Mouse (Mus musculus) heart, embryonic 12.5 days (tissue): ENCODE data around the gene B830017H08Rik. TPM values are rescaled to one million over a fixed set of nuclear protein-coding genes. Genes with fewer than 3 reads are reported as not detected.

Experiments used
- ATAC-seq: fragments of 200-750 bp; cut with Nextera tagmentation; 2 replicates; pipeline ENCODE4 v1.8.0; 2017; ENCODE audit warnings: moderate TSS enrichment, moderate library complexity; ENCODE audit not compliant: insufficient number of reproducible peaks, low FRiP score
- H3K27ac ChIP-seq: fragments of 300-500 bp; sonication (generic); 2 replicates; pipeline ENCODE4 v1.5.1; 2016; ENCODE audit warnings: mild to moderate bottlenecking, moderate library complexity; ENCODE audit not compliant: poor library complexity, severe bottlenecking
- H3K27me3 ChIP-seq: fragments of 300-500 bp; sonication (generic); replicated peaks from 2 replicates; pipeline ENCODE4 v1.6.1; 2016; ENCODE audit warnings: mild to moderate bottlenecking, moderate library complexity
- H3K36me3 ChIP-seq: fragments of 300-500 bp; sonication (generic); 2 replicates; pipeline ENCODE4 v1.6.1; 2016; ENCODE audit warnings: mild to moderate bottlenecking, moderate library complexity
- H3K4me1 ChIP-seq: fragments of 300-500 bp; sonication (generic); replicated peaks from 2 replicates; pipeline ENCODE4 v1.6.1; 2016; ENCODE audit warnings: mild to moderate bottlenecking
- H3K4me2 ChIP-seq: fragments of 300-500 bp; sonication (generic); 2 replicates; pipeline ENCODE4 v1.6.1; 2016; ENCODE audit warnings: mild to moderate bottlenecking, moderate library complexity
- H3K4me3 ChIP-seq: fragments of 300-500 bp; sonication (generic); 2 replicates; pipeline ENCODE4 v1.5.1; 2016; ENCODE audit warnings: mild to moderate bottlenecking
- H3K9ac ChIP-seq: fragments of 300-500 bp; sonication (generic); 2 replicates; pipeline ENCODE4 v1.6.1; 2016; ENCODE audit warnings: mild to moderate bottlenecking, moderate library complexity
- H3K9me3 ChIP-seq: fragments of 300-500 bp; sonication (generic); replicated peaks from 2 replicates; pipeline ENCODE4 v1.6.1; 2016; ENCODE audit warnings: mild to moderate bottlenecking, moderate library complexity
- WGBS: fragments of 180-500 bp; shearing (Covaris S2); methylation state at CpG from one replicate; pipeline ENCODE4 v1.1.7; 2016; 5-methylcytosine and 5-hydroxymethylcytosine counted together
- polyA plus RNA-seq: library from polyadenylated mRNA; unstranded; fragments of >200 nt; fragmentation: Nextera tagmentation; extraction: Ambion mirVana; gene quantifications from 2 replicates; pipeline ENCODE4 v1.2.1, GENCODE M21; 2016

Gene B830017H08Rik
- polyA plus RNA-seq, 1 experiment from 2014 or later = not detected

DNA sequence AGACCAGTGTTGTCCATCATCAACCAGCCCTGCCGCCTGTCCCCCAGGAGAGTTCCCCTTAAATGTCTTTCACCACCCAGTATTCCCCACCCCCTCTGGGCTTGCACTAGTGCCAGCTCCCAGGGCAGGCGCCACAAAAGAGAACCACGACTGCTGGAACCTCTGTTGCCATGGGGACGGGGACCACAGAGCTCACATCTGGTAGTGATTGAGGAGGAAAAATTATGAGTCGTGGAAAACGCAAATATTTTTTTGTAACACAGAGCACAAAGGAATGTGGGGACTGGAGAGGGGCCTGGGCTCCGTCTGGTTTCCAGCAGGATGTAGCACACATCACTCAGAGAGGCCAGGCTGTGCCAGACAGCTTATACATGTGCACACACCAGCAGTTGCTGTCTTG lies 23.2 kb upstream of the B830017H08Rik start:
- H3K36me3 ChIP-seq = peaks cover 3% of the 10 kb centered on the region; the same call in 1 of the 2 replicates
- H3K4me2 ChIP-seq = no peak overlapping the region
- H3K4me3 ChIP-seq = no peak overlapping the region
- peak overlapping the region; percentile 41 for H3K27ac ChIP-seq
- peaks cover 53% of the 10 kb centered on the region for H3K4me1 ChIP-seq
- H3K9me3 ChIP-seq = no peaks in the 10 kb centered on the region
- 36% methylated on average over 7 of the region's 7 CpGs for WGBS
- peak; percentile 34 for ATAC-seq
- peaks cover 44% of the 10 kb centered on the region for H3K27me3 ChIP-seq
- peak overlapping the region; percentile 18; the same call in 1 of the 2 replicates for H3K9ac ChIP-seq

DNA sequence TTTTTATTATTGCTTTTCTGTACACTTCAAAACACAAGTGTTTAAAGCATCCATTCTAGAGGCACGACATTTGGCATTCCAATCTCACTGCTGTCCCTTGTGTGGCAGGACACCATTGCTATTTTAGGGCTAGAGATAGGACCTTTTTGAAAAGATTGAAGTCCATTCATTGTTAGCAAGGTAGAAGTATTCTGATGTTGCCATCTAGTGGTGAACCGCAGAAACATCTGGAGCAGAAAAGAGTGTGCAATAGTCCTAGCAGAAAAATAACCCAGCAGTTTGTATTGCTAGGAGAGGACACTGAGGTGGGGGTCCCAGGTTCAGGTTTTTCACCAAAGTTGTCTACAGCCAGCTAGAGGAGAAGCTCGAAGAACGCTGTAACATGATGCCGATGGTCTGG lies 20.8 kb upstream of the B830017H08Rik start:
- no peak for ATAC-seq
- H3K4me2 ChIP-seq = no peak overlapping the region
- H3K36me3 ChIP-seq = 0 out of 2 replicates have a peak, but pooled peaks cover 3% of the 10 kb centered on the region
- no peaks in the 10 kb centered on the region for H3K9me3 ChIP-seq
- WGBS = 5% methylated on average over 5 of the region's 5 CpGs
- H3K9ac ChIP-seq = no peak overlapping the region
- no peak overlapping the region for H3K27ac ChIP-seq
- peaks cover 36% of the 10 kb centered on the region for H3K27me3 ChIP-seq
- H3K4me3 ChIP-seq = no peak overlapping the region
- H3K4me1 ChIP-seq = peaks cover 46% of the 10 kb centered on the region

DNA sequence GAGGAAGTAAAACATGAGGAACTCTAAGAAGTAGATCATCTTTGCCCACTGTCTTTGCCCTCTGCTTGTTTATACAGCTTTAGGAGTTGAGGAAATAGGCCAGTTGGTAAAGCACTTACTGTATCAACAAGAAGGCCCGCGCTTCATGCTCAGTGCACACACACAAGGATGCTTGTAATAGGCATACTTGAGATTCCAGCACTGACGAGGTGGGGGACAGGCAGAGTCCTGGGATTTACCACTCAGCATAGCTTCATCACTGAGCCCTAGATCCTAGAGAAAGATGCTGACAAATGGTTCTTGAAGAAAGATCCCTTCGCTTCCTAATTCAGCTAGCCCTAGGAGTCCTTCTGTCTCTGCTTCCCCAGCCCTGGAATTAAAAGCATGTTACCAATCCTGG lies 19.7 kb upstream of the B830017H08Rik start:
- Histone ChIP-seq H3K36me3 (no peaks in the 10 kb centered on the region), H3K4me2 (no peak overlapping the region), H3K9me3 (no peaks in the 10 kb centered on the region), H3K9ac (no peak overlapping the region), H3K27ac (no peak overlapping the region), H3K4me1 (peaks cover 36% of the 10 kb centered on the region), H3K27me3 (peaks cover 38% of the 10 kb centered on the region), H3K4me3 (no peak overlapping the region)
- WGBS = 29% methylated on average over 4 of the region's 4 CpGs
- ATAC-seq = no peak

DNA sequence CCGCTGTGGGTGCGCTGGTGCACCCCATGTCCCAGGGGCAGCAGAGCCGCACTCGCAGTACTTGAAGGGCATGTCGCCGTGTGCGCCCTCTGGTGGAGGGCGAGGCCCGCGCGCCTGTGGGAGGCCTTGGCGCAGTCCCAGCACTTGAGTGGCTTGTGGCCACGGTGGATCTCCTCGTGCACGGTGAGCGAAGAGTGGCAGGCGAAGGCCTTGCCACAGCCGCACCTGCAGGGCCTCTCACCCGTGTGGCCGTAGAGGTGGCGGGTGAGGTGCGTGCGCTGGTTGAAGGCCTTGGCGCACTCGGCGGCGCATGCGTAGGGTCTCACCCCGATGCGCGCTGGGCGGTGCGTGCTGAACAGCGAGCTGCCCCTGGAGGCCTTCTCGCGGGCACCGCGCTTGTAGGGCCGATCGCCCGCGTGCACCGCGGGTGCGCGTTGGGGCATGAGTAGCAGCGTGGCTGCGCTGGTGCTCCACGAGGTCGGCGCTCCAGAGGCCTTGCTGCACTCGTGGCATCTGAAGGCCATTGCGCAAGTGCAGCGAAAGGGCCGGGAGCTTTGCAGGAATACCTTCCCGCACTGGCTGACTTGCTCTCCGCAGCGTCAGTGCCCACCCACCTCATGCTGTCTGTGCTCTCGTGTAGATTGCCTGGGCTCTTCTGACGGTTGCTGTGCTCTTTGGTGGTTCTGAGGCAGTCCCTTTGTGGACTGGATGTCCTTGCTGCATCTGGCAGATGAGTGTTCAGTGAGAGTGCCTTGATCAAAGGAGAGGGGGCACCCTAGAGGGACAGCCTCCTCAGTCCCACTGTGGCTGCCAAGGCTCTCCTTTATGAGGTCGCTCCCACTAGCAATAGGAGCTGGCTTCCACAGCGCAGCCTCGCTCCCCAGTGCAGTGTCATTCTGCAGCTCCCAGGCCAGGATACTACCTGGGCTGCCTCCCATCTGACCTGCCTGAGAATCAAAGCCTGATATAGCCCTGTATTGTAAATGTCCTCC lies 17.2 kb upstream of the B830017H08Rik start:
- Histone ChIP-seq H3K4me1 (peaks cover 23% of the 10 kb centered on the region), H3K36me3 (no peaks in the 10 kb centered on the region), H3K4me3 (peak overlapping the region; percentile 55), H3K4me2 (peak overlapping the region; percentile 84), H3K9me3 (no peaks in the 10 kb centered on the region), H3K9ac (peak overlapping the region; percentile 73), H3K27ac (no peak overlapping the region), H3K27me3 (peaks cover 40% of the 10 kb centered on the region)
- 3% methylated on average over 63 of the region's 63 CpGs for WGBS
- peak; percentile 83 for ATAC-seq

DNA sequence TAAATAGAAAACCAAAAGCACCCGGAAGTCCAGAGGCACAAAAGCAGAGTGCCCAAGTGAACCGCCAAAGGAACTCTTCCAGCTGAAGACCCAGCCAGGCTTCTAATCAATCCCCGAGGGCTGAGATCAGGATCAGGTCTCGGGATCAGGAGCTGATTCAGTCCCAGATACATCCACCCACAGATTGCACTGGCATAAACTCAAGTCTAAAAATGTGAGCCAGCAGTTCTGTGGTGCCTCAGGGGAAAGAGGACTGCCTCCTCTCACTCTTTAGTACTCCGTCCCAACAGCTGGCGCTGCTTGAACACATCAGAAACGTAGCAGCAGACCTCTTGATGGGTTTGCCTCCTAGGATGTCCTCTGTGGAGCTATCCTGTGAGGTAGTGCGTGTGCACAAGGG lies 16.4 kb upstream of the B830017H08Rik start:
- Histone ChIP-seq H3K4me2 (no peak overlapping the region), H3K9ac (no peak overlapping the region)

DNA sequence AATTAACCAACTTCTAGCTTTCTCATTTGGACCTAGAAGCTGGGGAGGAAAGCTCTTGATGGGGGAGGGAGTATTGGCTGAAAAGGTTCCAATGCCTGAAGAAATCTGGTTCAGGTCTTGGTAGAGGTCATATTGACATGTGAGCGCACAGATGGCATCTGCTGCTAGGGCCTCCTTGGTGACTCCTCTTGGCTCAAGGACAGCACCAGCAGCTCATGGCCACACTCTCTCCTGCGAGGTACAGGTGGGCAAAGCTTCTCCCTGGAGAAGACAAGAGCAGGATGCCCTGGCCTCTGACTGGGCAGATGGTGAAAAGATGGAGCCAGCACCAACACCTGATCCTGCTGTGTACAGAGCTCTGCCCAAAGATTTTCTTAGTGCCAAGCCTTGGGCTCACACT lies 6.4 kb upstream of the B830017H08Rik start:
- WGBS = 81% methylated on average over 2 of the region's 2 CpGs
- no peak overlapping the region for H3K27ac ChIP-seq
- H3K4me1 ChIP-seq = no peaks in the 10 kb centered on the region
- no peaks in the 10 kb centered on the region for H3K9me3 ChIP-seq
- H3K27me3 ChIP-seq = peaks cover 64% of the 10 kb centered on the region
- H3K4me2 ChIP-seq = no peak overlapping the region
- no peak overlapping the region for H3K4me3 ChIP-seq
- no peak overlapping the region for H3K9ac ChIP-seq
- ATAC-seq = no peak
- H3K36me3 ChIP-seq = no peaks in the 10 kb centered on the region

More for the DNA sequence above, 16.4 kb upstream of the B830017H08Rik start:
- H3K36me3 ChIP-seq = no peaks in the 10 kb centered on the region
- no peak overlapping the region for H3K4me3 ChIP-seq
- no peaks in the 10 kb centered on the region for H3K9me3 ChIP-seq
- H3K4me1 ChIP-seq = peaks cover 21% of the 10 kb centered on the region
- peaks cover 42% of the 10 kb centered on the region for H3K27me3 ChIP-seq
- 79% methylated on average over 8 of the region's 8 CpGs for WGBS
- no peak overlapping the region for H3K27ac ChIP-seq
- ATAC-seq = no peak

DNA sequence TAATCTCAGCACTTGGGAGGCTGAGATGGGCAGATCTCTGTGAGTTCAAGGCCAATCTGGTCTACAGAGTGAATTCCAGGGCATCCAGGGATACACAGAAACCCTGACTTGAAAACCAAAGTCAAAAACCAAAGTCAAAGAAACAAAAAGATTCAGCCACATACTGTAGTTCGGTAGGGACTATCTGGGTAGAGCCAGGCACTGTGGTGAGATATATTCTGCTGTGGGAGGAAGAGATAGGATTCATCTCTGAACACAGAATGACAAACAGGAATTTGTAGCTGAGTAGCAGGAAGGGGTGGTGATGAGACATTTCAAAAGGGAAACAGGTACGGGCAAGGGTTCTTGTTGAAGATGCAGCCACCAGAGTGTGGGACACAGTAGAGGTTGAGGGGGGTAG lies 4.7 kb upstream of the B830017H08Rik start:
- H3K9me3 ChIP-seq = no peaks in the 10 kb centered on the region
- 68% methylated on average over 2 of the region's 2 CpGs for WGBS
- H3K9ac ChIP-seq = no peak overlapping the region
- H3K36me3 ChIP-seq = no peaks in the 10 kb centered on the region
- H3K27me3 ChIP-seq = peaks cover 72% of the 10 kb centered on the region
- no peak overlapping the region for H3K27ac ChIP-seq
- peaks cover 6% of the 10 kb centered on the region for H3K4me1 ChIP-seq
- ATAC-seq = no peak
- H3K4me2 ChIP-seq = no peak overlapping the region
- no peak overlapping the region for H3K4me3 ChIP-seq

DNA sequence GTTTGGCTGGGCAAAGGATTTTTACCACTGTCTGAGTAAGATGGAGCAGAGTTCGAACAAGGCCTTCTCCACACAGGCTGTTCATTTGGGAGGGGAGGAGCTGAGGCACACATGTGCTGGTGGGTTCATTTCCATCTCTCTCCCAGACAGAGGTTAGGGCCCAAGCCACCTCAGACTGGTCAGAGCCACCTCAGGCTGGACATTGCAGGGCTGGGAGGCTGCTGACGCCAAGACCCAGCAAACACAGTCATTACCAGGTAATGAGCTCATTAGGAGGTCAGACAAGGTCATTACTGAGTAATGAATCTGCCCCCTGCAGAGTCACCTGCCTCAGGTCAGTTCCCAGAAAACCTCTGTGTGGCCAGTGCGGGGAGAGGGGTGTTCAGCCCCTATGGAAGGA lies 4.1 kb upstream of the B830017H08Rik start:
- no peak for ATAC-seq
- WGBS = 78% methylated on average over 3 of the region's 3 CpGs

DNA sequence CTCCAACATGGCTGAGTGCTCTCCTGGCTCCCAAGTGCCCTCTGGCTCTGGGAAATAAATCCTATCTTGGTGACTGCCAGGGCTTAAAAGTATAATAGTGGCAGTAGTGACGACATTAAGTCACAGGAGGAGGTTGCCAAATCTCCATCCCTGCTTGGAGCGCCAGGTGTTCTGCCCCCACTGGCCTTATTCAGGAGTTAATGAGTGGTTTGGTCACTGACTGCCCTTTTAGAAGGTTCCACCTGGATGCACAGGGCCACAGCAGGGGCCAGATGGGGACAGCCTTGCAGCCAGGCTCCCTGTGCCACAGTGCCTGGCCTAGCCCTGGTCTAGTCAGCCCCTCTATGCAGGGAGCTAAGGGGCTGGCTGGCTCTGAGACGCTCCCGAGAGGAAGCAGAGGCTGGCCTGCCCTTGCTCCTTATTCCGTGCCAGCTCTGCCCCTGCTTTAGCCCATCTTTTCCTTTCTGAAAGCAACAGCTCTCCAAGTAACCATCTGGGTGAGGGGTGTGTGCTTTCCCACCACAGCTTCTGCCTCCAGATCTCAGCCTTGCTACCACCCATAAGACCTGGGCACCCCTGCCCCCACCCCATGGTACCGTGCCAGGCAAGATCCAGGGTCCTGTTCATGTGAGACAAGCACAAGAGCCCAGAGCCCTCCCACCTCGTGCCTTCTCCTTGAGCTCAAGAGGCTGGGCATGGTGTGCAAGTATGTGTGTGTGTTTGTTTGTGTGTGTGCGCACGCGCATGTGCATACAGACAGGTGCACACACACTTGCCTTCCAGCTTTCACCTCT lies 2.3 kb upstream of the B830017H08Rik start:
- Histone ChIP-seq H3K4me2 (no peak overlapping the region), H3K9me3 (no peaks in the 10 kb centered on the region), H3K36me3 (no peaks in the 10 kb centered on the region), H3K27ac (no peak overlapping the region), H3K9ac (no peak overlapping the region), H3K27me3 (peaks cover 94% of the 10 kb centered on the region), H3K4me1 (peaks cover 16% of the 10 kb centered on the region), H3K4me3 (no peak overlapping the region)
- WGBS = 66% methylated on average over 10 of the region's 10 CpGs
- no peak for ATAC-seq

More for the DNA sequence above, 4.1 kb upstream of the B830017H08Rik start:
- Histone ChIP-seq H3K9ac (no peak overlapping the region), H3K27me3 (peaks cover 77% of the 10 kb centered on the region), H3K9me3 (no peaks in the 10 kb centered on the region), H3K4me3 (no peak overlapping the region), H3K27ac (no peak overlapping the region), H3K4me2 (no peak overlapping the region), H3K4me1 (peaks cover 12% of the 10 kb centered on the region), H3K36me3 (no peaks in the 10 kb centered on the region)

DNA sequence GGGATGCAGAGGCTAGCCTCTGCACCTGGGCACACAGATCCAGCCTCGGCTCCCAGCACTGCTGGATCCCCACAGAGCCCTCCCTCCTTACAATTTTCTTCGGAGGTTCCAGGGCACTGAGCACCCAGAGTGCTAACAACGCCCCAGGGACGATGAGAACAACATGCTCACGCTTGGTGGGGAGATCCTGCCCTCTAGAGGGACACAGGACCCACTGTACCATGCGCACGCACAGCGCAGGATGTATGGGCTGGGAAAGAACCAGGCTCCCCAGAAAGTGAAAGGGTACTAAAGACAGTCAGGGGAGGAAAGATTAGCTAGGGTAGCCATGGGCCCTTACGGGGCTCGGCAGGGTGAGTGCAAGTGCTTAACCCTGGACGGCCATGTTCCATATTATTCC lies 1.1 kb upstream of the B830017H08Rik start:
- H3K4me2 ChIP-seq = no peak overlapping the region
- H3K9ac ChIP-seq = no peak overlapping the region
- H3K36me3 ChIP-seq = no peaks in the 10 kb centered on the region
- peaks cover 98% of the 10 kb centered on the region for H3K27me3 ChIP-seq
- no peak for ATAC-seq
- no peak overlapping the region for H3K4me3 ChIP-seq
- no peak overlapping the region for H3K27ac ChIP-seq
- WGBS = 16% methylated on average over 11 of the region's 11 CpGs
- peaks cover 16% of the 10 kb centered on the region for H3K4me1 ChIP-seq
- no peaks in the 10 kb centered on the region for H3K9me3 ChIP-seq

DNA sequence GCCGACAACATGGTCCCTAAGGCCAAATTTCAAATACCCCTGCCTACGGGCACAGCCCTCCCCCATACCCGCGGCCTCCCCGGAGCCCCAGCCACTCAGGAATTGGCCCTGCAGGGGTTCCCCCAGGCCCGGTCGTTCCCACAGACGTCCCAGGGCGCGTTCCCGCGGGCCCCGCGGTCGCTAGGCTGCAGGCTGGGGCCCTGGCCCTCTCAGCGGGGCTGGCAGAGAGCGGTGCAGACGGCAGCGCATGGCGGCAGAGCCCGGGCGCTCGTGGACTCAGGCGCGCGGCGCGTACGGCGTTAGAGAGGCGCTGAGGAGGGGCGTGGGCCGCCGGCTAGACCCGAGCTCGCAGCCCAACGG lies 380 bp downstream of the B830017H08Rik start:
- WGBS = under 1% methylated on average over 37 of the region's 37 CpGs
- H3K4me1 ChIP-seq = peaks cover 16% of the 10 kb centered on the region
- peak; percentile 47; the same call in 1 of the 2 replicates for ATAC-seq
- H3K27ac ChIP-seq = no peak overlapping the region
- no peaks in the 10 kb centered on the region for H3K9me3 ChIP-seq
- H3K36me3 ChIP-seq = no peaks in the 10 kb centered on the region
- H3K9ac ChIP-seq = peak overlapping the region; percentile 72
- peak overlapping the region; percentile 72 for H3K4me3 ChIP-seq
- peaks cover 98% of the 10 kb centered on the region for H3K27me3 ChIP-seq
- peak overlapping the region; percentile 100 for H3K4me2 ChIP-seq
